ENCODE assay signal across 33 mouse cellular contexts in the genomic region with DNA sequence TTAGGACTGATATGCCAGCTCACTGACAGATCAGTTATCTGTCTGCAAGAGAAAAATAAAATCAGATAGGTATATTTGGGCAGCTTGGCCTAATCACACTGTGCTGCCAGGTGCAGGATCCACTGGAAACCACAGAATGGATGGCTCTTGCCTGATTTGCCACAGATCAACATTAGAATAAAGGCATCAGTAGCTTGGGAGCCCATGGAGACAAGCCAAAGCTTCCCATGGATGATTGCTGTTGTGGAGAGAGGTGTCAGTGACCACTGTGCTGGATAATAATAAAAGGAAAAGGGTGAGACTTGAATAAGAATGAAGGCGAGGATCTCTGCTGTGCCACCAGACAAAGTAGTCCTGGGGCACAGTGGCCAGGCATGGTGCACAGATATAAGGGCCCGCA. TPM values are rescaled to one million over a fixed set of nuclear protein-coding genes. Genes with fewer than 3 reads are reported as not detected.
DNase-seq lines count a peak whose midpoint lies in the region; ATAC-seq and TF ChIP-seq lines count a peak whose summit lies in the region.
"Had no signal": no experiment of that assay in that cellular context is flagged by ENCODE, and none has a peak within 500 bp of the region (broad histone marks: within the 10 kb centered on the region; RNA-seq: fewer than 3 reads in every experiment).

No protein-coding gene starts in this region.

- no peak overlapping the region for H3K4me2 ChIP-seq in midbrain, postnatal 0 days (ENCODE audit: low read depth, low read length, poor library complexity, severe bottlenecking)
- no peak overlapping the region for H3K4me2 ChIP-seq in midbrain, embryonic 14.5 days (ENCODE audit: low read length)
- H3K4me2 ChIP-seq: embryonic facial prominence, embryonic 13.5 days; forebrain, embryonic 13.5 days; heart, embryonic 11.5 days; hindbrain, embryonic 13.5 days had no signal

- H3K9me3 ChIP-seq in heart, embryonic 10.5 days = no peaks in the 10 kb centered on the region
- H3K9me3 ChIP-seq in midbrain, postnatal 0 days (ENCODE audit: low read length) = no peaks in the 10 kb centered on the region
- H3K9me3 ChIP-seq in midbrain, embryonic 14.5 days (ENCODE audit: control insufficient read depth, low read length) = no peaks in the 10 kb centered on the region
- H3K9me3 ChIP-seq: embryonic facial prominence, embryonic 10.5 days; embryonic facial prominence, embryonic 13.5 days; forebrain, embryonic 10.5 days; forebrain, embryonic 13.5 days; hindbrain, embryonic 10.5 days; hindbrain, embryonic 13.5 days had no signal

- no peaks in the 10 kb centered on the region for H3K4me1 ChIP-seq in heart, embryonic 10.5 days
- H3K4me1 ChIP-seq in midbrain, postnatal 0 days (ENCODE audit: insufficient read depth, low read length) = no peaks in the 10 kb centered on the region
- no peaks in the 10 kb centered on the region for H3K4me1 ChIP-seq in midbrain, embryonic 14.5 days (ENCODE audit: control insufficient read depth, insufficient read depth, low read length)
- peaks cover 8% of the 10 kb centered on the region for H3K4me1 ChIP-seq in embryonic fibroblast, embryonic 13.5 days (ENCODE audit: control insufficient read depth, insufficient read depth, low read length)
- H3K4me1 ChIP-seq: embryonic facial prominence, embryonic 10.5 days; embryonic facial prominence, embryonic 13.5 days; forebrain, embryonic 10.5 days; forebrain, embryonic 13.5 days; hindbrain, embryonic 10.5 days; hindbrain, embryonic 13.5 days had no signal

- no peak for ATAC-seq in midbrain, postnatal 0 days (ENCODE audit: low FRiP score)
- ATAC-seq in midbrain, embryonic 14.5 days (ENCODE audit: low FRiP score, low TSS enrichment) = no peak
- ATAC-seq: CD4-positive, CD25-positive, alpha-beta regulatory T cell, adult 4 months; forebrain, embryonic 13.5 days; forebrain, embryonic 16.5 days; intestine, postnatal 0 days had no signal

- no peak for TF ChIP-seq POLR2A in embryonic fibroblast, embryonic 13.5 days (IDR thresholded peaks at IDR 0.05; ENCODE audit: low read depth, low read length)

- no peak overlapping the region for H3K4me3 ChIP-seq in heart, embryonic 10.5 days
- no peak overlapping the region for H3K4me3 ChIP-seq in midbrain, postnatal 0 days (ENCODE audit: low read depth, low read length)
- no peak overlapping the region for H3K4me3 ChIP-seq in midbrain, embryonic 14.5 days (replicated peaks; ENCODE audit: low read depth, low read length)
- no peak overlapping the region for H3K4me3 ChIP-seq in embryonic fibroblast, embryonic 13.5 days (ENCODE audit: insufficient read depth, low read length)
- H3K4me3 ChIP-seq: embryonic facial prominence, embryonic 10.5 days; embryonic facial prominence, embryonic 13.5 days; forebrain, embryonic 10.5 days; forebrain, embryonic 13.5 days; heart, adult 2 months; hindbrain, embryonic 10.5 days; hindbrain, embryonic 13.5 days had no signal

- H3K27me3 ChIP-seq in heart, embryonic 10.5 days (ENCODE audit: insufficient read depth, poor library complexity, severe bottlenecking) = no peaks in the 10 kb centered on the region
- no peaks in the 10 kb centered on the region for H3K27me3 ChIP-seq in midbrain, postnatal 0 days (ENCODE audit: insufficient read depth, low read length)
- no peaks in the 10 kb centered on the region for H3K27me3 ChIP-seq in midbrain, embryonic 14.5 days (ENCODE audit: control insufficient read depth, insufficient read depth, low read length)
- H3K27me3 ChIP-seq: embryonic facial prominence, embryonic 13.5 days; forebrain, embryonic 13.5 days; hindbrain, embryonic 13.5 days had no signal

- no peaks in the 10 kb centered on the region for H3K36me3 ChIP-seq in heart, embryonic 10.5 days
- H3K36me3 ChIP-seq in midbrain, postnatal 0 days (ENCODE audit: insufficient read depth, low read length) = no peaks in the 10 kb centered on the region
- H3K36me3 ChIP-seq in midbrain, embryonic 14.5 days (ENCODE audit: control insufficient read depth, insufficient read depth, low read length) = no peaks in the 10 kb centered on the region
- H3K36me3 ChIP-seq: embryonic facial prominence, embryonic 10.5 days; embryonic facial prominence, embryonic 13.5 days; forebrain, embryonic 10.5 days; hindbrain, embryonic 10.5 days; hindbrain, embryonic 13.5 days had no signal

- H3K27ac ChIP-seq in heart, embryonic 10.5 days = no peak overlapping the region
- H3K27ac ChIP-seq in midbrain, postnatal 0 days (ENCODE audit: low read depth, low read length) = no peak overlapping the region
- H3K27ac ChIP-seq in midbrain, embryonic 14.5 days (replicated peaks; ENCODE audit: low read depth, low read length) = no peak overlapping the region
- peak overlapping the region; percentile 31; the same call in 1 of the 2 replicates for H3K27ac ChIP-seq in embryonic fibroblast, embryonic 13.5 days (ENCODE audit: insufficient read depth, low read length)
- H3K27ac ChIP-seq: embryonic facial prominence, embryonic 10.5 days; embryonic facial prominence, embryonic 13.5 days; forebrain, embryonic 10.5 days; forebrain, embryonic 13.5 days; heart, adult 2 months; hindbrain, embryonic 10.5 days; hindbrain, embryonic 13.5 days had no signal

- 70% methylated on average over 2 of the region's 2 CpGs for WGBS in heart, embryonic 10.5 days
- 81% methylated on average over 2 of the region's 2 CpGs for WGBS in midbrain, postnatal 0 days
- WGBS in midbrain, embryonic 14.5 days = 88% methylated on average over 2 of the region's 2 CpGs

- DNase-seq in heart, embryonic 10.5 days (ENCODE audit: low spot score) = peak; percentile 46
- DNase-seq in heart, postnatal 4 days = no peak
- peak; percentile 48 for DNase-seq in midbrain, postnatal 0 days (ENCODE audit: low spot score)
- no peak for DNase-seq in midbrain, embryonic 14.5 days
- no peak for DNase-seq in kidney, postnatal 4 days
- DNase-seq: adrenal gland, postnatal 10 days; adrenal gland, postnatal 36 days; cerebellum, adult 11-12 months; cerebellum, adult 8-10 months; cerebellum, postnatal 25 days; gastrocnemius, postnatal 10 days; gastrocnemius, postnatal 36 days; heart, adult 2 months had no signal

- H3K9ac ChIP-seq in midbrain, postnatal 0 days (replicated peaks; ENCODE audit: low read length, poor library complexity, severe bottlenecking) = no peak overlapping the region
- H3K9ac ChIP-seq in midbrain, embryonic 14.5 days (replicated peaks; ENCODE audit: low read length) = no peak overlapping the region
- H3K9ac ChIP-seq: embryonic facial prominence, embryonic 13.5 days; forebrain, embryonic 13.5 days; hindbrain, embryonic 13.5 days had no signal

- TF ChIP-seq CTCF in midbrain, postnatal 0 days (IDR thresholded peaks at IDR 0.05) = no peak
- no peak for TF ChIP-seq CTCF in embryonic fibroblast, embryonic 13.5 days (IDR thresholded peaks at IDR 0.05; ENCODE audit: borderline replicate concordance, insufficient read depth, low read length)

RNA-seq across cellular contexts. Expression of gene Nps, which starts 47.7 kb away (rescaled TPM):
- not detected in 2 replicates for polyA plus RNA-seq in heart, embryonic 10.5 days (2016; fragmentation: Nextera tagmentation; extraction: Ambion mirVana)
- under 1 TPM in 1 of 2 experiments, not detected in 1; 0.63 TPM for total RNA-seq in heart, postnatal 4 days (2021)
- 0.66 TPM in 1 of 2 replicates, not detected in the other for total RNA-seq in midbrain, postnatal 0 days (2014; rRNA removed)
- polyA plus RNA-seq in midbrain, postnatal 0 days (2015; fragmentation: Nextera tagmentation; extraction: Ambion mirVana) = 0.63 TPM in 1 of 2 replicates, not detected in the other
- polyA plus RNA-seq in midbrain, embryonic 14.5 days (2014; fragmentation: Nextera tagmentation; extraction: Ambion mirVana) = 0.81 TPM in 1 of 2 replicates, not detected in the other
- not detected in 2 replicates for polyA plus RNA-seq in embryonic fibroblast, embryonic 13.5 days (2011; ENCODE audit: insufficient read length, low read depth, missing spikeins)
- total RNA-seq: adrenal gland, adult 18-20 months; adrenal gland, postnatal 10 days; adrenal gland, postnatal 36 days; common myeloid progenitor, adult 5-6 weeks; gastrocnemius, adult 18-20 months; gastrocnemius, postnatal 10 days; gastrocnemius, postnatal 36 days; granulocyte monocyte progenitor cell, adult 5-6 weeks; heart, adult 2 months; heart, postnatal 25 days; MEL had no signal
- polyA plus RNA-seq: C2C12; CD4-positive, CD25-positive, alpha-beta regulatory T cell, adult 4 months; embryonic facial prominence, embryonic 10.5 days; forebrain, embryonic 10.5 days; forebrain, embryonic 13.5 days; heart, adult 2 months; heart, embryonic 11.5 days; heart, embryonic 14.5 days; hindbrain, embryonic 10.5 days; hindbrain, embryonic 13.5 days; intestine, embryonic 14.5 days; intestine, postnatal 0 days had no signal

Comparison
In these comparisons a context has a peak if more than half of its experiments do, and no peak if none do; other contexts are left out.
1. DNase-seq: peak in heart, embryonic 10.5 days (single experiment) and midbrain, postnatal 0 days (single experiment); none in heart, postnatal 4 days (single experiment), midbrain, embryonic 14.5 days (single experiment) and kidney, postnatal 4 days (0 of 2).